Mouse (Mus musculus): ENCODE measurements around the gene Fbxo9. TPM values are rescaled to one million over a fixed set of nuclear protein-coding genes. Genes with fewer than 3 reads are reported as not detected.

The Fbxo9 gene
- polyA plus RNA-seq, 1 experiment from 2014 or later = 46.5 TPM

GRCm38 (mm10) chr9:78117690-78118089 lies 8.8 kb upstream of the Fbxo9 start:
- Histone ChIP-seq H3K4me3 (ENCODE audit: low read depth, low read length) (no peak overlapping the region), H3K9ac (ENCODE audit: low read depth, low read length) (no peak overlapping the region), H3K27ac (replicated peaks; ENCODE audit: low read depth, low read length) (no peak overlapping the region), H3K36me3 (ENCODE audit: control insufficient read depth, insufficient read depth, low read length) (peaks cover 7% of the 10 kb centered on the region; the same call in 1 of the 2 replicates), H3K4me2 (ENCODE audit: low read depth, low read length) (no peak overlapping the region), H3K9me3 (ENCODE audit: control insufficient read depth, low read length) (no peaks in the 10 kb centered on the region), H3K4me1 (ENCODE audit: control insufficient read depth, insufficient read depth, low read length) (peaks cover 12% of the 10 kb centered on the region), H3K27me3 (replicated peaks; ENCODE audit: control insufficient read depth, insufficient read depth, low read length) (no peaks in the 10 kb centered on the region)
- ATAC-seq (ENCODE audit: low read depth) = no peak
- WGBS = 85% methylated on average over 2 of the region's 2 CpGs
- DNase-seq (ENCODE audit: low spot score) = no peak

GRCm38 (mm10) chr9:78115746-78116145 lies 6.9 kb upstream of the Fbxo9 start:
- Histone ChIP-seq H3K9me3 (ENCODE audit: control insufficient read depth, low read length) (no peaks in the 10 kb centered on the region), H3K4me1 (ENCODE audit: control insufficient read depth, insufficient read depth, low read length) (peaks cover 12% of the 10 kb centered on the region), H3K9ac (ENCODE audit: low read depth, low read length) (no peak overlapping the region), H3K27ac (replicated peaks; ENCODE audit: low read depth, low read length) (no peak overlapping the region), H3K4me3 (ENCODE audit: low read depth, low read length) (no peak overlapping the region), H3K27me3 (replicated peaks; ENCODE audit: control insufficient read depth, insufficient read depth, low read length) (no peaks in the 10 kb centered on the region), H3K36me3 (ENCODE audit: control insufficient read depth, insufficient read depth, low read length) (peaks cover 7% of the 10 kb centered on the region; the same call in 1 of the 2 replicates), H3K4me2 (ENCODE audit: low read depth, low read length) (0 out of 2 replicates have a peak overlapping the region, but pooled peaks have one; percentile 78)
- DNase-seq (ENCODE audit: low spot score) = no peak
- 89% methylated on average over 9 of the region's 9 CpGs for WGBS
- ATAC-seq (ENCODE audit: low read depth) = no peak

GRCm38 (mm10) chr9:78113538-78113885 lies 4.6 kb upstream of the Fbxo9 start:
- no peaks in the 10 kb centered on the region for H3K9me3 ChIP-seq (ENCODE audit: control insufficient read depth, low read length)
- peak; percentile 51 for DNase-seq (ENCODE audit: low spot score)
- H3K4me1 ChIP-seq (ENCODE audit: control insufficient read depth, insufficient read depth, low read length) = peaks cover 17% of the 10 kb centered on the region
- 0 out of 2 replicates have a peak, but pooled peaks have one; percentile 7 for ATAC-seq (ENCODE audit: low read depth)
- no peaks in the 10 kb centered on the region for H3K36me3 ChIP-seq (ENCODE audit: control insufficient read depth, insufficient read depth, low read length)
- H3K9ac ChIP-seq (ENCODE audit: low read depth, low read length) = peak overlapping the region; percentile 95
- H3K27ac ChIP-seq (replicated peaks; ENCODE audit: low read depth, low read length) = peak overlapping the region; percentile 95
- H3K4me3 ChIP-seq (ENCODE audit: low read depth, low read length) = peak overlapping the region; percentile 91
- peak overlapping the region; percentile 78 for H3K4me2 ChIP-seq (ENCODE audit: low read depth, low read length)
- WGBS = 0% methylated on average over 9 of the region's 14 CpGs
- H3K27me3 ChIP-seq (replicated peaks; ENCODE audit: control insufficient read depth, insufficient read depth, low read length) = no peaks in the 10 kb centered on the region

- Histone ChIP-seq H3K4me3 (ENCODE audit: low read depth, low read length) (peak overlapping the region; percentile 91), H3K27ac (replicated peaks; ENCODE audit: low read depth, low read length) (peak overlapping the region; percentile 95), H3K4me1 (ENCODE audit: control insufficient read depth, insufficient read depth, low read length) (peaks cover 17% of the 10 kb centered on the region), H3K9me3 (ENCODE audit: control insufficient read depth, low read length) (no peaks in the 10 kb centered on the region), H3K9ac (ENCODE audit: low read depth, low read length) (peak overlapping the region; percentile 95), H3K36me3 (ENCODE audit: control insufficient read depth, insufficient read depth, low read length) (no peaks in the 10 kb centered on the region), H3K4me2 (ENCODE audit: low read depth, low read length) (peak overlapping the region; percentile 78), H3K27me3 (replicated peaks; ENCODE audit: control insufficient read depth, insufficient read depth, low read length) (no peaks in the 10 kb centered on the region)
- ATAC-seq (ENCODE audit: low read depth) (peak; percentile 87), DNase-seq (ENCODE audit: low spot score) (peak; percentile 95)
- WGBS = 2% methylated on average over 40 of the region's 47 CpGs
These were observed 4.1 kb upstream of the Fbxo9 start for GRCm38 (mm10) chr9:78112770-78113537.

GRCm38 (mm10) chr9:78111456-78111855 lies 2.6 kb upstream of the Fbxo9 start:
- 84% methylated on average over 2 of the region's 2 CpGs for WGBS
- Histone ChIP-seq H3K4me2 (ENCODE audit: low read depth, low read length) (no peak overlapping the region), H3K9ac (ENCODE audit: low read depth, low read length) (no peak overlapping the region), H3K4me3 (ENCODE audit: low read depth, low read length) (no peak overlapping the region), H3K36me3 (ENCODE audit: control insufficient read depth, insufficient read depth, low read length) (no peaks in the 10 kb centered on the region), H3K27me3 (replicated peaks; ENCODE audit: control insufficient read depth, insufficient read depth, low read length) (no peaks in the 10 kb centered on the region), H3K27ac (replicated peaks; ENCODE audit: low read depth, low read length) (no peak overlapping the region), H3K4me1 (ENCODE audit: control insufficient read depth, insufficient read depth, low read length) (peaks cover 26% of the 10 kb centered on the region), H3K9me3 (ENCODE audit: control insufficient read depth, low read length) (no peaks in the 10 kb centered on the region)
- ATAC-seq (ENCODE audit: low read depth) = no peak
- no peak for DNase-seq (ENCODE audit: low spot score)

GRCm38 (mm10) chr9:78109656-78110055 lies 791 bp upstream of the Fbxo9 start:
- H3K4me3 ChIP-seq (ENCODE audit: low read depth, low read length) = peak overlapping the region; percentile 92
- peak overlapping the region; percentile 62 for H3K9ac ChIP-seq (ENCODE audit: low read depth, low read length)
- peak overlapping the region; percentile 91 for H3K4me2 ChIP-seq (ENCODE audit: low read depth, low read length)
- H3K4me1 ChIP-seq (ENCODE audit: control insufficient read depth, insufficient read depth, low read length) = peaks cover 21% of the 10 kb centered on the region
- WGBS = 41% methylated on average over 5 of the region's 5 CpGs
- no peak overlapping the region for H3K27ac ChIP-seq (replicated peaks; ENCODE audit: low read depth, low read length)
- H3K27me3 ChIP-seq (replicated peaks; ENCODE audit: control insufficient read depth, insufficient read depth, low read length) = no peaks in the 10 kb centered on the region
- H3K9me3 ChIP-seq (ENCODE audit: control insufficient read depth, low read length) = no peaks in the 10 kb centered on the region
- ATAC-seq (ENCODE audit: low read depth) = no peak
- H3K36me3 ChIP-seq (ENCODE audit: control insufficient read depth, insufficient read depth, low read length) = peaks cover 10% of the 10 kb centered on the region; the same call in 1 of the 2 replicates
- DNase-seq (ENCODE audit: low spot score) = no peak

GRCm38 (mm10) chr9:78107912-78108795 lies 711 bp downstream of the Fbxo9 start:
- WGBS = 0% methylated on average over 47 of the region's 88 CpGs
- H3K4me1 ChIP-seq (ENCODE audit: control insufficient read depth, insufficient read depth, low read length) = peaks cover 14% of the 10 kb centered on the region
- peak; percentile 81 for ATAC-seq (ENCODE audit: low read depth)
- H3K9ac ChIP-seq (ENCODE audit: low read depth, low read length) = peak overlapping the region; percentile 89
- DNase-seq (ENCODE audit: low spot score) = peak; percentile 88
- H3K4me3 ChIP-seq (ENCODE audit: low read depth, low read length) = peak overlapping the region; percentile 92
- H3K27me3 ChIP-seq (replicated peaks; ENCODE audit: control insufficient read depth, insufficient read depth, low read length) = no peaks in the 10 kb centered on the region
- H3K9me3 ChIP-seq (ENCODE audit: control insufficient read depth, low read length) = no peaks in the 10 kb centered on the region
- peak overlapping the region; percentile 91 for H3K4me2 ChIP-seq (ENCODE audit: low read depth, low read length)
- H3K36me3 ChIP-seq (ENCODE audit: control insufficient read depth, insufficient read depth, low read length) = peaks cover 21% of the 10 kb centered on the region; the same call in 1 of the 2 replicates
- H3K27ac ChIP-seq (replicated peaks; ENCODE audit: low read depth, low read length) = peak overlapping the region; percentile 92

- peak overlapping the region; percentile 92 for H3K4me3 ChIP-seq (ENCODE audit: low read depth, low read length)
- peaks cover 14% of the 10 kb centered on the region for H3K4me1 ChIP-seq (ENCODE audit: control insufficient read depth, insufficient read depth, low read length)
- H3K36me3 ChIP-seq (ENCODE audit: control insufficient read depth, insufficient read depth, low read length) = peaks cover 21% of the 10 kb centered on the region; the same call in 1 of the 2 replicates
- ATAC-seq (ENCODE audit: low read depth) (no peak), DNase-seq (ENCODE audit: low spot score) (peak; percentile 80)
- H3K4me2 ChIP-seq (ENCODE audit: low read depth, low read length) = peak overlapping the region; percentile 91
- no peaks in the 10 kb centered on the region for H3K27me3 ChIP-seq (replicated peaks; ENCODE audit: control insufficient read depth, insufficient read depth, low read length)
- 14% methylated on average over 6 of the region's 6 CpGs for WGBS
- H3K9me3 ChIP-seq (ENCODE audit: control insufficient read depth, low read length) = no peaks in the 10 kb centered on the region
- H3K27ac ChIP-seq (replicated peaks; ENCODE audit: low read depth, low read length) = peak overlapping the region; percentile 92; the same call in 1 of the 2 replicates
- peak overlapping the region; percentile 89 for H3K9ac ChIP-seq (ENCODE audit: low read depth, low read length)
These were observed 1.3 kb downstream of the Fbxo9 start for GRCm38 (mm10) chr9:78107582-78107911.
